Mouse (Mus musculus) brown adipose tissue, adult 24 weeks (tissue): ENCODE results near the gene Echs1. TPM values are rescaled to one million over a fixed set of nuclear protein-coding genes. Genes with fewer than 3 reads are reported as not detected.
"Not testable (repeated sequence)": the region's sequence is repeated elsewhere in the genome, so short reads cannot be mapped to it uniquely, and the experiment has no call there.

Source experiments
- H3K27ac ChIP-seq: fragments of 200-500 bp; replicated peaks from 2 replicates; pipeline ENCODE4 v1.5.1; 2012; ENCODE audit warnings: low read depth, mild to moderate bottlenecking, low read length
- H3K4me1 ChIP-seq: fragments of 200-500 bp; 2 replicates; pipeline ENCODE4 v1.6.1; 2012; ENCODE audit warnings: low read length, mixed read lengths; ENCODE audit not compliant: control insufficient read depth, insufficient read depth, insufficient read length
- H3K4me3 ChIP-seq: fragments of 200-500 bp; 2 replicates; pipeline ENCODE4 v1.5.1; 2012; ENCODE audit warnings: low read depth, mild to moderate bottlenecking, low read length, moderate library complexity; ENCODE audit not compliant: insufficient read depth
- polyA plus RNA-seq: library from polyadenylated mRNA; stranded (reverse); fragments of >200 nt; gene quantifications from 2 replicates; pipeline ENCODE4 v1.2.4, GENCODE M21; 2012; ENCODE audit not compliant: missing spikeins, insufficient read depth, insufficient read length

Gene Echs1
- 1,018 and 1,090 TPM in 2 replicates for polyA plus RNA-seq

DNA sequence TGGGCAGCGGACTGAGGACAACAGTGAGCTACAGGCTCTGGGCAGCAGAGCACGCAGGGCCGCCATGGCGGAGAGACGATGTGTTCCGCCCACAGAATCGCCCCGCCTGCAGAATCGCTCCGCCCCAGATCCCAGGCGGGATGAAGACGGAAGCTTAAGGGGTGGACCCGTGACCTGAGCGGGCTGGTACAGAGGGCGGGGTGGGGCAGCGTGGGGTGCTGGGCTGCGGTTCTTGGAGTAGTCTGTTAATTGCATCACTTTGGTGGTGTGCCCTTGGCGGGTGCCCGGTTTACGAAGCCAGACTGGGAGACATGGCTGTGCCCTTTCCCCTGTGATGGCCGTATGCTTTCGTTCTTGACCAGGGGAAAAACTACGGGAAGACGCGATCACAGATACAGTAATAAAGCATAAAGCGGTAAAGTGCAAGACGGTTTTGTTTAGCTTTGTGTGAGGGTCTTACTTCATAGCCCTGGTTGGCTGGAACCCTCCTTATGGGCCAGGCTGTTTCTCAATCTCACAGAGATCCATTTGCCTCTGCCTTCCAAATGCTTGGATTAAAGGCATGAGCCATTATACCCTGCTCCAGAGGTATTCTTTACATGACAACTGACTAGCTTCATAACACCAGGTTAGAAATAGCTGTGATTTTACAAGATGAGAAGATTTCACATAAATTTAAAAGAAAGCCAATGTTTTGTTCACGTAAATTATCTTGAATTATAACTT is at the start of gene Echs1:
TSS of gene Echs1 (minus strand) at position 148 of the 726 bp plus-strand sequence.
- Histone ChIP-seq H3K27ac (peak within 1 kb of the TSS; percentile 99), H3K4me3 (peak within 1 kb of the TSS; percentile 87), H3K4me1 (peaks cover 7% of the 10 kb centered on the region)

DNA sequence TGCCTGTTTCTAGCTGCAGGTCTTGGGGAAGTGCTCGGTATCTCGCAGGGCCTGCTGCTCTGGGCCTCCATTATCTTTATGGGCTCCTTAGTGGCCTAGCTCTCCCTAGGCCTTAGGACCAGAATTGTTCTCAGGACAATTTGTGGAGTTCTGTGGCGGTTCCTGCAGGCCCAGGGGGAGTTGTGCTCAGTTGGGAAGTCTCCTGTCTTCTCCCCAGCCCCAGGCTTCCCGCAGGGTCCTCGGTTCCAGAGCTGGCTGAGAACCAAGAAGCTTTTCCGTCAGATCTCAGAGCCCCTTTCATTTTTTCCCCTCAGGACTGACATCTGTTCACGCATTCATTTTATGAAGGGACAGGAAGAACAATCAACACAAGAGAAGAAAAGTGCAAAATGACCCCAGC is 48.4 kb upstream of the Echs1 start, which contains the start of gene Olfr522:
TSS of gene Olfr522 (minus strand) at position 101 of the 400 bp plus-strand sequence.
- Histone ChIP-seq H3K4me3 (no peak within 1 kb of the TSS), H3K27ac (no peak within 1 kb of the TSS), H3K4me1 (no peaks in the 10 kb centered on the region)

DNA sequence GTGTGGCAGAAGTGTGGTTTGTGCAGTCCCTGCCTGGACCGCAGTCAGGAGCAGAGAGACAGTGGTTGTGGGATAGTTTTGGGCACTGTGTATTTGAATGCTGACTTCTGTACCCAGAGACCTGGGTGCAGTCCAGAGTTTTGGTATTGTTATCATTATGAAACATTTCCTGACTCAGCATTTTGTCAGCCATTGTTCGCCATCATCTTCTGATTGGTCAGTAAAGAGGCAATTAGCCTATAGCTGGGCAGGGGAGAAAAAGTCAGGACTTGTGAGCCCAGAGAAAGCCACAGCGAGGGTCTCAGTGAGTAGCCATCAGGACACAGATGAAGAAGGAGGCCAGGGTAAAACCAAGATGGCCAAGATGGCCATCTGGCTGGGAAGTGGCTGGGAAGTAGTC is 44.1 kb upstream of the Echs1 start:
- no peaks in the 10 kb centered on the region for H3K4me1 ChIP-seq
- H3K4me3 ChIP-seq = no peak overlapping the region
- no peak overlapping the region for H3K27ac ChIP-seq

DNA sequence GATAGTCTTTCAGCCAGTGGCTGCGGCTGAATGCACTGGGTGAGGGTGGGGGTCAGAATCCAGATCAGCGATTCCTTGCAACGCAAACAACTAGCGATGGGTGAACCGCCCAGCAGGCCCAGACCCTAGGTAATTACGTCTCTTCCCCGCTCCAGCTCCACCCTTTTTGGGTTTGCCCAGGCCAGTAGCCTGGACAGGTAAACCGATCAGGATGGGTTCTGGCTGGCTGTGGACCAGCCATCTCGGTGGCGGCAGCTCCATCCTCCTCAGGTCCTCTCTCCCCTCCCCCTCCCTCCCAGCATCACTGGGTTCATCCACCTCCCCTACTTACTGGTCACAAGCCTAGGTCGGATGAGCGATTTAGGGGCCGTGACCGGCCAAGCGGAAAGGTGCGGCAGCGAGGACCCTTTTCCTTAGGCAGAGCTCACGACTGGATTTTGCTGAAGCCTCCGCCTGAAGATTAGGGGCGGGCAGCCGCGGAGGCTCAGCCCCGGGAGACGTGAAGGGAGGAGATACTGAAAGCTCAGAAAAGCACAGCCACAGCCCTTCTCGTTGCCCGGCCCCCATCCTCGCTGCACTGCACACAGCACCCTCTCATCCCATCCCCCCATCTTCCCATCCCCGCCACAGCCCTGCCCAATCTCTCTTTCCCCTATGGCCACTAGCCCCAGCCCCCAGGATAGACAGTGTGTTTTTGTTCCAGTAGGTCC is 38.1 kb upstream of the Echs1 start, which contains the start of gene Sprn:
TSS of gene Sprn (minus strand) at position 660 of the 710 bp plus-strand sequence.
- Histone ChIP-seq H3K27ac (no peak within 1 kb of the TSS), H3K4me3 (no peak within 1 kb of the TSS; the same call in 1 of the 2 replicates)

DNA sequence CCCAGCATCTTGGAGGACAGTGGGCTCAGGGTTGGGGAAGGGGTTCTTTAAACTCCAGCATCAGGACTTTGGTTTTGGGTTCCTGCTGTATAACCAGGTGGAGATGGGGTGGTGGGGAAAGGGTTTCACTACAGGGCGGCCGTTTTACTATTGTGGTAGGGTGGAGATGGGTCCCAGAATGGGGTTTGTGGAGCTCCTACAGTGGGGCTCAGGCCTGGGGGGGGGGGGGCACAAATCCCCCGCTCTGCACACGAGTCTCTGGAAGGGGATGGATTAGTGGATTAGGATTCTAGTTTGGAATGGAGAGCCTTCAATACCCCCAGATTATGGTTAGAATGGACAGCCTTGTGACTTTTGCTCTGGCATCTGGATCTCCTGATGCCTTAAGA is 37.5 kb upstream of the Echs1 start:
- no peaks in the 10 kb centered on the region for H3K4me1 ChIP-seq
- H3K4me3 ChIP-seq = no peak overlapping the region
- no peak overlapping the region for H3K27ac ChIP-seq

More for the DNA sequence above, 38.1 kb upstream of the Echs1 start, which contains the start of gene Sprn:
- H3K4me1 ChIP-seq = no peaks in the 10 kb centered on the region

DNA sequence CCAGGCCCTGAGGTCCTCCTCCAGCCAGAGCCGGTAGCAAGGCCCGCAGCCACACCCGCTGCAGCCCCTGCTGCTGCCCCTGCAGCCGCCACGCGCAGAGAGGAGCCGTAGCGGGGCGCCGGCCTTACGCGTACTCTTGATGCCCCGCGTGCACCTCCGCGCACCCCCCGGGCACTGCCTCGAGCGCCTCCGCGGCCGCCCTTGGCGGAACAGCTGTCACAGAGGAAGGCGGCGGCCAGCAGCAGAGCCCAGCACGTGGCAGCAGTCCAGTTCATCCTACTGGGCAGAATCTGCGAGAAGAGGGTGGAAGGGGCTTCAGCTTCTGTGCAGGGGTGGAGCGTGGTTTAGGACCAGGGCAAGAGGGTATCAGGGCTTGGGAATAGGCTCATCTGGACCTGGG is 37.1 kb upstream of the Echs1 start:
- Histone ChIP-seq H3K27ac (no peak overlapping the region), H3K4me1 (no peaks in the 10 kb centered on the region), H3K4me3 (no peak overlapping the region)

DNA sequence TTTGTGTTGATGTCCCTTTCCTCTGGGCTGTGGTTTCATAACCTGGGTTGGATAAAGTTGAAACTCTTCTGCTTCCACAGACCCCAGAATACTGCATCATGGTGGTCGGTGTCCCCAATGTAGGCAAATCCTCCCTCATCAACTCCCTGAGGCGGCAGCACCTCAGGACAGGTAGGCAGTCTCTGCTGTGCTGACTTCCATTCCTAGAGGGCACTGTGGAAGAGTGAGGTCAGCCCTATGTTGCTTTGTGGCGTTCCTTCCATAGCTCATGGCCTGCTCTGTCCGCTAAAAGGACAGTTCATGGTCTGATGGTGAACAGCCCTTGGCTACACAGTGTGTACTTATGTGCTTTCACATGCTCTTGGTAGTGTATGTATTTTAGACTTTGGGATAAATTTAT is 28.3 kb upstream of the Echs1 start:
- Histone ChIP-seq H3K4me3 (no peak overlapping the region), H3K4me1 (no peaks in the 10 kb centered on the region), H3K27ac (no peak overlapping the region)

DNA sequence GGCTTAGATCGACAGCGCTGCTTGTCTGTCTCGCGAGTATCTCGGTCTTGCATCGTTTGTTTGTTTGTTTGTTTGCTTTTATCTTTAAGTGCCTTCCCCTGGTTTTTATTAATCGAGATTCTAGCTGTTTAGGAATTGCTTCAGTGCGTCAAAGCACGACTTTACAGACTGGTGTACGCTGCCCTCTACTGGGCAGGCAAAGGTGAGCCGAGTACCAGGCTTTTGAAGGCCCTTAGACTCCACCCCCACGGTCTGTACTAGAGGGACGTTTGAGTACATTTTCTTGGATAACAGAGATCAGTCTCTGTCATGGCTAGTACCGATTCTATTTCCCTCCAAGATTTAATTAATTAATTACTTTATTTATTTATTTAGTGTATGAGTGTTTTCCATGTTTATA is 25.1 kb upstream of the Echs1 start:
- Histone ChIP-seq H3K27ac (no peak overlapping the region), H3K4me1 (no peaks in the 10 kb centered on the region), H3K4me3 (no peak overlapping the region)

DNA sequence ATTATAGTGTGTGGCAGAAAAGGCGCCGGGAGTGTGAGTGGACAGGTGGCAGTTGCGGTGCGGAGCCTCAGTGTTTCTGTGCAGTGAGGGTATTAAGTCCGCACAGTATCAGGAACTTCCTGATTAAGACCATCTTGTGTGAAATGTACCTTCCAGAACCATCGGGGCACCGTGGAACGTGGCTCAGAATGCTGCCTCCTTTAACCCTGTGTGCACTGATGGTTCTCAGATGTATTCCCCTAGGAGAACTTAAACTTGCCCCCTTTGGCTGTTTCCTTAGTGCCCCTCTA is 21.7 kb upstream of the Echs1 start:
- Histone ChIP-seq H3K4me1 (no peaks in the 10 kb centered on the region), H3K4me3 (peak overlapping the region; percentile 94), H3K27ac (peak overlapping the region; percentile 79)

DNA sequence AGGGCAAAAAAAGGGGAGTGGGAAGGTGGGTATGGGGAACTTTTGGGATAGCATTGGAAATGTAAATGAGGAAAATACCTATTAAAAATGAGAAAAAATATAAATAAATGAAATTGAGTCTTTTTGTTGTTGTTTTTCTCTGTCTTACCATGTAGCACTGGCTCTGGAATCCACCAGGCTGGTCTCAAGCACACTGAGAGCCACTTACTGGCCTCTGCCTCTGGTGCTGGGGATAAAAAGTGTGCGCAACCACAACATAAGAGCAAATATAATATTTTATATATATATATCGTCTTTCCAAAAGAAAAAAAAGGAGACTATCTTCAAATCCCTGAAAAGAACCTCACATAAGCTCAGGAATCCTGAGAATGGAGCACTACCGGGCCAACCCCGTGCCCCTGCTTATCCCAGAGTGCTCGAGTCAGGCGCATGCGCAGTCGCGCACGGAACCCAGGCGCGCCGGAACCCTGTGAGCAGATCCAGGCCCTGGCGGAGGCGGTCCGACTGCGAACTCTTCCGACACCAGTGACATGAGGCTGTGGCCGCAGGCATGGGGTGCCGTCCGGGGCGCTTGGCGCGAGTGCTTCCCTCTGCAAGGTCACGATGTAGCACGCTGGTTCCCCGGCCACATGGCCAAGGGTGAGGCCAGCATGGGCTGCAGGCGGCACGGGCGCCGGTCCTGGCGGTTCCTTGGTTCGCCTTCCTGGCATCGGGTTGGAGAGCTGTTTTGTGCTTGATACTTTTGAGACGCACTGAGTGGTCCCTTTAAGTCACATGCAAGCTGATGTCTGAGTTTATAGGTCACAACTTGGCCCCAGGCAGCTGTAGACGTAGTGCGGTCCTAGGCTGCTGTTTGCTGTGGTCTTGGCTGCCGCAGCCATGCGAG is 21.1 kb upstream of the Echs1 start, which contains the start of gene Mtg1:
TSS of gene Mtg1 (plus strand) at position 430 of the 886 bp plus-strand sequence.
- no peaks in the 10 kb centered on the region for H3K4me1 ChIP-seq
- peak within 1 kb of the TSS; percentile 94 for H3K4me3 ChIP-seq
- peak within 1 kb of the TSS; percentile 79 for H3K27ac ChIP-seq

DNA sequence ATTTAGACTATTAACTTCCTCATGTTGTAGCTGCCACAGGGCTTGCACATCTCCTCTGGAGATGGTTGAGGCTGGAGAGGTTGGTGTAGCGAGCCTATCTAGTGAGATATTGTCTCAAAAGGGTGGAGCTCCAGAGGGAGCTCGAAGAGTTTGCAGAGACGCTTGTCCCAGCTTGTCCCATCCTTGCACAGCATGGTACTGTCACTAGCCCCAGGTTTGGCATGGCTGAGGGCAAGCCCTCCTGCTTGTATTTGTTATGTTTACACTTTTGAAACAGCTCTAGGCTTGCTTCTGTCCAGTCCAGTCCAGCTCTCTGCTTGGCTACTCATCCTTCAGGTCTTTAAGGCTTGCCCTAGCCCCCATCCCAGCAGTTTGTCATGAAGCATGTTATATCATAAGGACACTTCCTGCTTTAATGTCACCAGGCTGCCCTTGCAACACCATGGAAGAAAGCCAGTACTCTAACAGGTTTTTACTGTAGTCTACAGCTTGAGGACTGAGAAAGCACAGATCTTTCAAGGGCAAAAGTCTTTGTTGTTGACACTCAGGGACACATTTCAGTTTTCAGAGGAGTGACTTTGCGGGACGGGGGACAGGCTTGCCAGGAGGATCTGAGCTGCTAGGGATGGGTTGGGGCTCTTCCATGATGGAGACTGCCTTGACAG is 19.0 kb upstream of the Echs1 start:
- Histone ChIP-seq H3K4me1 (no peaks in the 10 kb centered on the region), H3K27ac (no peak overlapping the region), H3K4me3 (no peak overlapping the region)

DNA sequence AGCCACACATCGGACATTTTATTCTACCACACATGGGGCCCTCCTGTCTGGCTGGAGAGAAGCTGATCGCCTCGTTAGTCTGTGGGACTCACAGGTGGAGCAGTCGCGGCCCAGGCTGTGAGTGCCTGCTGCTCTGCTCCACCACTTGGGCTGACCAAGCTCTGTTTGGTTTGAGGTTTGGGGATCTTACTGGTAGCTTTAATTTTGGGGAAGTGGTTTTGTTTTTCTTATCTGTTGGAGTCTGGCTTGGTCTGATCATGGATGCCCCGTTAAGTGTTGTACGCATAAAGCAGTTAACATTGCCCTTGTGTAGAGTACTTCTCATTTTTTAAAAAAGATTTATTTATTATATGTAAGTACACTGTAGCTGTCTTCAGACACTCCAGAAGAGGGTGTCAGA is 17.8 kb upstream of the Echs1 start:
- not testable (repeated sequence) for H3K27ac ChIP-seq, H3K4me1 ChIP-seq, H3K4me3 ChIP-seq

DNA sequence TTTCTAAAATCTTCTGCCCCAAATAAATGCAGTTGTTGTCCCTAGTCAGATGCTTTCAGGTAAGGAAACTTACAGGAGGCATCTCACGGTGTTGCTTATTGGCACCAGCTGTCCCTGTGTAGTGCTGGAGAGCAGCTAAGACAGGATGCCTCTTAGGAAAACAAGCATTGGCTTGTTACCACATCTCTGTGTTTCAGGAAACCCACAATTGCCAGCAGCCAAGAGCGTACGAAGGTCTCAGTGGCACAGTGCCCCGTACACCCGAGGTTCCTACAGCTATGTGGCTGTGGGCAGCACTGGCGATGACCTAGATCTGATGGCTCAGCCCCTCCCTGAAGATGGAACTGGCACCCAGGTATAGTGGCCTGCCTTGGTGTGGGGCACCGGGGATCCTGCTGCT is 15.9 kb upstream of the Echs1 start:
- not testable (repeated sequence) for H3K27ac ChIP-seq, H3K4me3 ChIP-seq, H3K4me1 ChIP-seq

DNA sequence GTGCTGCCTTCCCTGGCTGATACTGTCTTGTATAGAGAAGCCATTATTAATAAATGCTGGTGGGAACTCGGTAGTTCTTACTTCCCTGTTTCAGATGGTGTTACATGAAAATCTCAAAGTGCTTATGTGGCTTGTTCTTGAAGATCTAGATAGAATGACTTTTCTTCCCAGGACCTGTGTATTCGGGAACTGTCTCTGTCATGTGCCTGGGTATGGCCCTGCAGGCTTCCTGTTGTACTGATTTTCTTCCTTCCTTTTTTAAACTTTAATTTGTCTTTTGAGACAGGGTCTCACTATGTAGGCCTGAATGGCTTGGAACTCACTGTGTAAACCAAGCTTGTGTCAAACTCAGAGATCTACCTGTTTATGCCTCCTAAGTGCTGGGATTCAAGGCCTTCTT is 11.6 kb upstream of the Echs1 start:
- Histone ChIP-seq H3K4me3 (no peak overlapping the region), H3K27ac (0 out of 2 replicates have a peak overlapping the region, but pooled peaks have one; percentile 46), H3K4me1 (no peaks in the 10 kb centered on the region)

DNA sequence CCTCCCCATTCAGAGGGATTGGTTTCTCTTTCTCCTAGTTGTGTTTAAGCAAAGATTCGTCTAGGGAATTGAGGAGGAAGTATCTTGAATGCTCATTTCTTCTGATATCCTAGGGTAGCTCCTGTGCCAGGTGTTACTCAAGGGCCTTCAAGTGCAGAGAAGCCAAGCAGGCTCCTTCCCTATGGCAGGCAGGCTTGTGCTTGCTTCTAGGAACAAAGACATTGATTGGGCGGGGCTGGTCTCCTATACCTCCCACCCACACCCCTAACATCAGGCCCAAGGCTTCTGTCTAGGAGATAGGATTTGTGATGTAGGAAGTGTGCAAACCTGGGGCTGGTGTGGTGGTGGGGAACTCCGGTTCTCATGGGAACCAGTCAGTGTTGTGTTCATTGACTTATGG is 10.7 kb upstream of the Echs1 start:
- H3K4me1 ChIP-seq = no peaks in the 10 kb centered on the region
- no peak overlapping the region for H3K4me3 ChIP-seq
- no peak overlapping the region for H3K27ac ChIP-seq
